Mouse (Mus musculus): ENCODE measurements around the gene Krt33a.

Gene Krt33a

DNA sequence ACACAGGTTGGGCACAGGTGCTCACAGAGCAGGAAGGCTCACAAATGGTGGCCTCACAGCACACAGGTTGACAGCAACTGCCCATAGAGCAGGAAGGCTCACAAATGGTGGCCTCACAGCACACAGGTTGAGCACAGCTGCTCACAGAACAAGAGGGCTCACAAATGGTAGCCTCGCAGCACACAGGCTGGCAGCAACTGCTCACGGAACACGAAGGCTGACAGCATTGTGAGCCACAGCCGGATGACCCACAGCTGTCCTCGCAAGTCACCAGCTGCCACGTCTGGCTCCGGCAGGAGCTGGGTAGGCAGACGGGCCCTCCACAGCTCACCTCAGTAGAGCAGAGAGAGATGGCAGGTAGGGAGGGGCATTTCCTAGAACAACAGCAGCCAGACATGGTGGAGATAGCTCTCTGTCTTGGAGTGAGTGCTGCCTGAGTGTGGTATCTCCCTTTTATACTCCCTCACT, 29.8 kb downstream of the Krt33a start, which contains the start of gene Krtap16-1:
TSS of gene Krtap16-1 (minus strand) at position 418 of the 468 bp plus-strand sequence.
- no peak for DNase-seq (ENCODE audit: low read depth)

DNA sequence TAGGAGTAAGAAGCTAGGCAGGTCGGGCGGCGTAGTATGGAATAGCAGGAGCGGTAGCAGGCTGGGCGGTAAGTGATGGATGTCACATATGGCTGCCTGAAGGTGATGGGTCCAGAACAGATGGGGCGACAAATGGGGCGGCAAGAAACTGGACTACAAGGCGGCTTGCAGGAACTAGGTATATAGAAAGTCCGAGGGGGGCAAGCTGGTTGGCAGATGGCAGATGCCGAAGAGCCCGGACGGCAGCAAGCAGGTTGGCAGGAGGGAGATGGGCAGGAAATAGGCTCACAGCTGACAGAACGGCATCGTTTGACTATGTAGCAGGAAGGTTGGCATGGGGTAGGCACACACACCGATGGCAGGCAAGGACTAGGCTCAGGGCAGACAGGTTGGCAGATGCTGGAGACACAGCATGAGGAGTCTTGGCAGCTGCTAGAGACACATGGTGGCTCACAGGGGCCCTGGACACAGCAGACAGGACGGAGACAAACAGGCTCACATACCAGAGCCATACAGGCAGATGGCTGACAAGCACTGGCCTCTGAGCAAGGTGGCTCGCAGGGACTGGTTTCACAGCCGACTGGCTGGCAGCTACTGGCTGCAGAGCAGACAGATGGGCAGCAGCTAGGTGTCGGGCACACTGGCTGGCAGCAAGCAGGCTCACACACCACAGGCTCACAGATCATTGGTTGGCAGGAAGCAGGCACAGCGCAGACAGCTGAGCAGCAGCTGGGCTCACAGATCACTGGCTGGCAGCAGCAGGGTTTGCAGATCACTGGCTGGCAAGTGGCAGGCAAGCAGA, 30.5 kb downstream of the Krt33a start:
- no peak for DNase-seq (ENCODE audit: low read depth)

DNA sequence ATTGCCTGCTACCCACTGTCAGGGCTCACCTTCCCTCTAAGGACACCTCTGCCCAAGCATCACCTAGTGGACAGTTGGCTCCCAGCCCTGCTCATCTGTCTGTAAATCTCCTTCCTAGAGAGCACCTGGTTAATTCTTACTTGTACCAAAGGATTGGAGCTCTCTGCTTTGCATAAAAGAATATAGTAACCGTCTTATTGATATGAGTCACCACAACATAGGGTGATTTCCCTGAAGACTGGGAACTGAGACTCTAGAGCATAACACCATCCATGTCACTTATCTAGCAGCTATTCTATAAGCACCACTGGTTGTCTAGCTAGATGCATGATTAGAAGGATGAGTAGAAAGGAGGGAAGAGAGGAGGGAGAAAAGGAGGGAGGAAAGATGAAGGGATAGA, 32.6 kb downstream of the Krt33a start:
- no peak for DNase-seq (ENCODE audit: low read depth)

DNA sequence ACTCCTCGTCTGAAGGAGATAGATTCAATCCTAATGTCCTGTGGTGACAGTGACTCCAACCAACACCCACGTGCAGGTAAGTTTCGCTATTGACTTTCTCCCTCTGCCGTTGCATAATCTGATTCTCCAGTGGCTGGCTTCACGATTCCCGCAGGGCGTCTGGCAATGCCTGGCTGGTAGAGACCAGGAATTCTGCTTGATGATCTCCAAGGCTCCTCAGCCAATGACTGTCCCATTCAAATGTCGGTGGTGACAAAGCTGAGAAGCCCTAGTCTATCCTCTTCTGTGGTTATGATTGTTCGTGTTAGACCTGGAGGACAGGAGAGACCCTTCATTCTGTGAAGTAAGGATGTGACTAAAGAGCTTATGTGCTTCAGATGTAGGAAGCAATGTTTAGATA, 33.3 kb downstream of the Krt33a start:
- DNase-seq (ENCODE audit: low read depth), result no peak

DNA sequence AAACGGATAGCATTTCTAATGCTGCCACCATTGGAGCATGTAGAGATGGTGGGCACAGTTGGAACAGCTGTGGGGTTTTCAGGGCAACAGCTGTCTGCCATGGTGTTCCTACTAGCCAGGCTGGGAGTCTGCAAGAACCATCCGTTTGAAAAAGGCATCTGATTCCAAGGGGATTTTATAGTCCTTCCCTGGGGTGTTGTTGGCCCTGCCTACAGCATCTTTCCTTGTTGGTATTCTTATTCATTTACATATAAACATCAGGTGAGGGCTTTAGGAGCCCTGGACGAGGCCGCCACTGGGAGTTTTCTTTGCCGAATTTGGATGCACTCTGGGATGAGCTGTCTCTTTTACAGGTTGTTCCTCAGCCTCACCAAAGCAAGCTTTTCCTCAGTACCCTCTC, 37.1 kb downstream of the Krt33a start, which contains the start of gene Krtap29-1:
TSS of gene Krtap29-1 (minus strand) at position 101 of the 400 bp plus-strand sequence.
- no peak for DNase-seq (ENCODE audit: low read depth)

DNA sequence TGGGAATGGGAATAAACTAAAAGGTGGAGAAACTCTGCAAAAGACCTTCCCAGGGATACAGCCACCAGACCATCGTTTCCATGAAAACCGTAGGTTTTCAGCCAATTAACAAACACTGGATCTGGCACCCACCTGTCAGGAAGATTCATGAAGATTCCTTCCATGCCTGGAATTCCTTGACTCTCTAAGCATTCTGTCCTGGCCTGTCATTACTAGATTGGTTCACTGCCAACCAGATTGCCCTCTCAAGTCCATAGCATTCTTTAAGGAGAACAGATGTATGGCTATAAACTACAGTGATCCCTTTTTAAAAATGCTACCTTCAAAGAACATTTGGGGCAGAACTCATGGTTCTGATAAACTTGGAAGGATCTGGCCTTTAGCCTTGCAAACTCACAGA, 50.1 kb downstream of the Krt33a start:
- DNase-seq (ENCODE audit: low read depth), result no peak

DNA sequence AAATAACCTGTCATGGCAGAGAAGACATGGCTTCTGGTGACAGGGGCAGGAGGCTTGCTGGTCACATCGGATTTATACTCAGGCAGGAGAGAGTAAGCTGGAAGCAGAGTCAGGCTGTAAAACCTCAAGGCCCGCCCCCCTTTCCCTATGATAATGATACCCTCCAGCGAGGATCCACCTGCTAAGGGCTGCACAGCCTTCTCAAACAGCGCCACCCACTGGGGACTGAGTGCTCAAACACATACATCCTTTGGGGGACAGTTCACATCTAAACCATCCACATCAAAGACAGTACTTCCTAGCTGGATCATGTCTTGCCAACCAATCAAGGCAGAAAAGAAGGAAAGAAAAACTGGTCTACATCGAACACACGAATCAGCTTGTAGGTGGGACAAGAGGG, 51.8 kb downstream of the Krt33a start:
- no peak for DNase-seq (ENCODE audit: low read depth)

Measured in fibroblast of lung, adult 2 months (primary cell).